ENCODE assay signal across 29 mouse cellular contexts in the genomic region with DNA sequence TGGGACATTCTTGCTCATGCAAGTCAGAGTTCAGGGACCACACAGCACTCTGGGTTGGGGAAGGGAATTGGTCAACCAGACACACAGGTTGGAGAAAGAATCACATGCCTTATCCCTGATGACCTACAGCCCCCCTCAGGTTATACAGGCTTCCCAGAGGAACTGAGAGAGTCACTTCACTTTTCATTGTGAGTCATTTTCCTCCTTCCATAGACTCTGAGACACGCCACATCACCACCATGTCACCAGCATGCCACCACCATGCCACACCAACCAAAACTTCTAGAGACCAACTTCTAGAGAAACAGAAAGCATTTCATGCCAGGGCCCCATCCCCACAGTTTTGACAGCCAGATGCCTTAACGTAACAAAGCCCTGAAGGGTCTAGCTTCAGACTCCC. TPM values are rescaled to one million over a fixed set of nuclear protein-coding genes. Genes with fewer than 3 reads are reported as not detected.
A peak's percentile ranks its signal among the peaks of the same experiment; 100 is the strongest.
DNase-seq lines count a peak whose midpoint lies in the region; ATAC-seq and TF ChIP-seq lines count a peak whose summit lies in the region.
"Had no signal": no experiment of that assay in that cellular context is flagged by ENCODE, and none has a peak within 500 bp of the region (broad histone marks: within the 10 kb centered on the region; RNA-seq: fewer than 3 reads in every experiment).

No protein-coding gene starts in this region.

- H3K27me3 ChIP-seq in midbrain, embryonic 11.5 days (ENCODE audit: control insufficient read depth, insufficient read depth, low read length), result peaks cover 2% of the 10 kb centered on the region; the same call in 1 of the 2 replicates
- peaks cover 35% of the 10 kb centered on the region for H3K27me3 ChIP-seq in midbrain, embryonic 13.5 days
- no peaks in the 10 kb centered on the region for H3K27me3 ChIP-seq in MEL (ENCODE audit: control insufficient read depth in 1 of 2, insufficient read depth in 2 of 2, low read length in 2 of 2)
- no peaks in the 10 kb centered on the region for H3K27me3 ChIP-seq in liver, embryonic 14.5 days (ENCODE audit: control insufficient read depth, insufficient read depth, low read length)
- peaks cover 33% of the 10 kb centered on the region for H3K27me3 ChIP-seq in heart, embryonic 12.5 days (replicated peaks)

- TF ChIP-seq RAD21 in MEL (IDR thresholded peaks at IDR 0.05; ENCODE audit: low read depth, low read length), result no peak

- H3K9me3 ChIP-seq in midbrain, embryonic 11.5 days (ENCODE audit: control insufficient read depth, low read length), result no peaks in the 10 kb centered on the region
- no peaks in the 10 kb centered on the region for H3K9me3 ChIP-seq in midbrain, embryonic 13.5 days
- H3K9me3 ChIP-seq in MEL (replicated peaks; ENCODE audit: insufficient read depth, low read length), result no peaks in the 10 kb centered on the region
- H3K9me3 ChIP-seq in liver, embryonic 14.5 days (ENCODE audit: control insufficient read depth, low read length), result no peaks in the 10 kb centered on the region
- no peaks in the 10 kb centered on the region for H3K9me3 ChIP-seq in heart, embryonic 12.5 days (replicated peaks)
- H3K9me3 ChIP-seq: embryonic facial prominence, embryonic 12.5 days; forebrain, embryonic 12.5 days; heart, embryonic 10.5 days; hindbrain, embryonic 15.5 days; lung, embryonic 15.5 days had no signal

- WGBS in midbrain, embryonic 11.5 days, result 77% methylated on average over 2 of the region's 2 CpGs
- WGBS in midbrain, embryonic 13.5 days, result 84% methylated on average over 2 of the region's 2 CpGs
- WGBS in liver, embryonic 14.5 days (ENCODE audit: insufficient replicate concordance), result 51% methylated on average over 2 of the region's 2 CpGs
- WGBS in heart, embryonic 12.5 days, result 81% methylated on average over 2 of the region's 2 CpGs

- no peak overlapping the region for H3K4me2 ChIP-seq in midbrain, embryonic 11.5 days
- H3K4me2 ChIP-seq in midbrain, embryonic 13.5 days (replicated peaks), result no peak overlapping the region
- H3K4me2 ChIP-seq in liver, embryonic 14.5 days (ENCODE audit: low read depth), result peak overlapping the region; percentile 27; the same call in 1 of the 2 replicates
- no peak overlapping the region for H3K4me2 ChIP-seq in heart, embryonic 12.5 days
- H3K4me2 ChIP-seq: embryonic facial prominence, embryonic 12.5 days; forebrain, embryonic 12.5 days; hindbrain, embryonic 15.5 days had no signal

- DNase-seq in adrenal gland, adult 2 months, result peak; percentile 7
- DNase-seq in adrenal gland, postnatal 14 days, result no peak
- peak; percentile 39 for DNase-seq in midbrain, embryonic 11.5 days (ENCODE audit: low spot score, missing footprints)
- no peak for DNase-seq in MEL (ENCODE audit: low read depth, low spot score)
- DNase-seq in liver, embryonic 14.5 days (ENCODE audit: low read depth in 3 of 3, low spot score in 3 of 3), result no peak
- no peak for DNase-seq in lung, postnatal 36 days
- DNase-seq: cerebellum, adult 18-20 months; cerebellum, postnatal 25 days; layer of hippocampus, adult 9-11 months; midbrain, embryonic 14.5 days; retina, postnatal 1 day had no signal

- TF ChIP-seq POLR2A in MEL (IDR thresholded peaks at IDR 0.05; ENCODE audit: control insufficient read depth in 1 of 2, insufficient read depth in 1 of 2, low read depth in 1 of 2, low read length in 2 of 2, poor library complexity in 1 of 2), result no peak

- H3K4me3 ChIP-seq in midbrain, embryonic 11.5 days (ENCODE audit: low read depth, low read length), result no peak overlapping the region
- H3K4me3 ChIP-seq in midbrain, embryonic 13.5 days (replicated peaks), result no peak overlapping the region
- H3K4me3 ChIP-seq in MEL (ENCODE audit: control insufficient read depth in 1 of 2, insufficient read depth in 1 of 2, low read depth in 2 of 2, low read length in 2 of 2), result no peak overlapping the region; a peak in 1 of 4 replicates
- no peak overlapping the region for H3K4me3 ChIP-seq in liver, embryonic 14.5 days (ENCODE audit: insufficient read depth in 1 of 2, low read depth in 2 of 2, low read length in 2 of 2)
- no peak overlapping the region for H3K4me3 ChIP-seq in heart, embryonic 12.5 days
- H3K4me3 ChIP-seq: embryonic facial prominence, embryonic 12.5 days; forebrain, embryonic 12.5 days; heart, embryonic 10.5 days; hindbrain, embryonic 15.5 days; lung, embryonic 15.5 days had no signal

- 0 out of 2 replicates have a peak, but pooled peaks cover 3% of the 10 kb centered on the region for H3K4me1 ChIP-seq in midbrain, embryonic 11.5 days (ENCODE audit: control insufficient read depth, insufficient read depth, low read length)
- peaks cover 8% of the 10 kb centered on the region; the same call in 1 of the 2 replicates for H3K4me1 ChIP-seq in midbrain, embryonic 13.5 days (replicated peaks)
- H3K4me1 ChIP-seq in MEL (ENCODE audit: control insufficient read depth in 1 of 2, insufficient read depth in 2 of 2, low read length in 2 of 2), result peaks cover 10 to 40% of the 10 kb centered on the region in 2 experiments
- H3K4me1 ChIP-seq in liver, embryonic 14.5 days (replicated peaks; ENCODE audit: control insufficient read depth in 2 of 2, insufficient read depth in 2 of 2, low read length in 1 of 2), result peaks cover 0 to 13% of the 10 kb centered on the region in 2 experiments; a peak in 2 of 4 replicates
- H3K4me1 ChIP-seq in heart, embryonic 12.5 days (replicated peaks), result peaks cover 47% of the 10 kb centered on the region
- H3K4me1 ChIP-seq: hindbrain, embryonic 15.5 days had no signal

- no peak overlapping the region for H3K9ac ChIP-seq in midbrain, embryonic 11.5 days (ENCODE audit: low read length)
- no peak overlapping the region for H3K9ac ChIP-seq in midbrain, embryonic 13.5 days (replicated peaks)
- H3K9ac ChIP-seq in MEL (ENCODE audit: control insufficient read depth, low read depth, low read length, poor library complexity, severe bottlenecking), result peak overlapping the region; percentile 75
- no peak overlapping the region for H3K9ac ChIP-seq in liver, embryonic 14.5 days (replicated peaks)
- H3K9ac ChIP-seq in heart, embryonic 12.5 days, result no peak overlapping the region
- H3K9ac ChIP-seq: embryonic facial prominence, embryonic 12.5 days; forebrain, embryonic 12.5 days; hindbrain, embryonic 15.5 days; lung, embryonic 15.5 days had no signal

- no peak for TF ChIP-seq EP300 in MEL (IDR thresholded peaks at IDR 0.05; ENCODE audit: low read depth in 1 of 2, low read length in 2 of 2)
- no peak for TF ChIP-seq EP300 in liver, embryonic 14.5 days (IDR thresholded peaks at IDR 0.05; ENCODE audit: low read depth)

- TF ChIP-seq CTCF in MEL (IDR thresholded peaks at IDR 0.05 in 2 of 3, conservative IDR thresholded peaks at IDR 0.05 in 1 of 3; ENCODE audit: control insufficient read depth in 1 of 3, insufficient read depth in 1 of 3, low read depth in 2 of 3, low read length in 3 of 3, poor library complexity in 1 of 3, severe bottlenecking in 1 of 3), result no peak
- no peak for TF ChIP-seq CTCF in liver, embryonic 14.5 days (IDR thresholded peaks at IDR 0.05; ENCODE audit: low read depth)

- no peak overlapping the region for H3K27ac ChIP-seq in midbrain, embryonic 11.5 days (ENCODE audit: low read depth, low read length)
- H3K27ac ChIP-seq in midbrain, embryonic 13.5 days, result no peak overlapping the region
- no peak overlapping the region for H3K27ac ChIP-seq in MEL (ENCODE audit: control insufficient read depth, low read depth, low read length)
- no peak overlapping the region for H3K27ac ChIP-seq in liver, embryonic 14.5 days
- no peak overlapping the region for H3K27ac ChIP-seq in heart, embryonic 12.5 days (ENCODE audit: poor library complexity, severe bottlenecking)
- H3K27ac ChIP-seq: embryonic facial prominence, embryonic 12.5 days; forebrain, embryonic 12.5 days; heart, embryonic 10.5 days; hindbrain, embryonic 15.5 days; stomach, postnatal 0 days had no signal

- peaks cover 15% of the 10 kb centered on the region for H3K79me2 ChIP-seq in MEL (ENCODE audit: control insufficient read depth, insufficient read depth, low read length, poor library complexity)

- ATAC-seq in midbrain, embryonic 11.5 days (ENCODE audit: low FRiP score), result no peak
- ATAC-seq in midbrain, embryonic 13.5 days, result no peak
- ATAC-seq in liver, embryonic 14.5 days (ENCODE audit: insufficient read depth), result no peak
- ATAC-seq in heart, embryonic 12.5 days (ENCODE audit: insufficient number of reproducible peaks, low FRiP score), result no peak
- ATAC-seq: intestine, embryonic 16.5 days had no signal

- no peaks in the 10 kb centered on the region for H3K36me3 ChIP-seq in midbrain, embryonic 11.5 days (ENCODE audit: control insufficient read depth, insufficient read depth, low read length)
- no peaks in the 10 kb centered on the region for H3K36me3 ChIP-seq in midbrain, embryonic 13.5 days
- peaks cover 0 to 31% of the 10 kb centered on the region in 2 experiments; a peak in 3 of 4 replicates for H3K36me3 ChIP-seq in MEL (ENCODE audit: control insufficient read depth in 1 of 2, insufficient read depth in 2 of 2, low read length in 2 of 2)
- no peaks in the 10 kb centered on the region for H3K36me3 ChIP-seq in liver, embryonic 14.5 days (replicated peaks; ENCODE audit: control insufficient read depth, insufficient read depth, low read depth)
- H3K36me3 ChIP-seq in heart, embryonic 12.5 days, result no peaks in the 10 kb centered on the region
- H3K36me3 ChIP-seq: embryonic facial prominence, embryonic 12.5 days; forebrain, embryonic 12.5 days; heart, embryonic 10.5 days; hindbrain, embryonic 15.5 days; lung, embryonic 15.5 days had no signal

RNA-seq across cellular contexts. Expression of a gene that starts 1.4 kb away (rescaled TPM):
- 1 to 10 TPM; 1.6 to 2.4 TPM for total RNA-seq in adrenal gland, adult 2 months (2021)
- 0.97 and 1.4 TPM in 2 replicates for polyA plus RNA-seq in adrenal gland, adult 2 months (2012; rRNA removed)
- total RNA-seq in adrenal gland, postnatal 14 days (2021), result 1.1 and 8.7 TPM in 2 replicates
- 0.20 and 0.33 TPM in 2 replicates for polyA plus RNA-seq in midbrain, embryonic 11.5 days (2014; fragmentation: Nextera tagmentation; extraction: Ambion mirVana)
- polyA plus RNA-seq in midbrain, embryonic 13.5 days (2015; fragmentation: Nextera tagmentation; extraction: Ambion mirVana), result 0.11 and 0.13 TPM in 2 replicates
- total RNA-seq in MEL (2012; rRNA removed), result 6.4 and 7.4 TPM in 2 replicates
- 10 to 100 TPM in 1 of 2 experiments, not detected in 1; 21.2 TPM for polyA plus RNA-seq in MEL (2012; ENCODE audit: insufficient read depth in 1 of 2, insufficient read length in 2 of 2, low read depth in 1 of 2, low replicate concordance in 2 of 2, missing spikeins in 1 of 2)
- 2.6 and 3.1 TPM in 2 replicates for polyA plus RNA-seq in liver, embryonic 14.5 days (2012; rRNA removed)
- 1.5 and 1.7 TPM in 2 replicates for polyA plus RNA-seq in liver, embryonic 14.5 days (2014; fragmentation: Nextera tagmentation; extraction: Ambion mirVana)
- polyA plus RNA-seq in heart, embryonic 12.5 days (2016; fragmentation: Nextera tagmentation; extraction: Ambion mirVana), result 1.4 and 1.5 TPM in 2 replicates

RNA-seq across cellular contexts. Expression of a gene that starts 18.7 kb away (rescaled TPM):
- 10 to 100 TPM; 30.0 to 45.0 TPM for total RNA-seq in adrenal gland, adult 2 months (2021)
- polyA plus RNA-seq in adrenal gland, adult 2 months (2012; rRNA removed), result 22.1 and 31.3 TPM in 2 replicates
- total RNA-seq in adrenal gland, postnatal 14 days (2021), result 28.8 and 30.0 TPM in 2 replicates
- polyA plus RNA-seq in midbrain, embryonic 11.5 days (2014; fragmentation: Nextera tagmentation; extraction: Ambion mirVana), result 36.0 and 39.9 TPM in 2 replicates
- polyA plus RNA-seq in midbrain, embryonic 13.5 days (2015; fragmentation: Nextera tagmentation; extraction: Ambion mirVana), result 24.6 and 25.8 TPM in 2 replicates
- 6.7 and 8.6 TPM in 2 replicates for total RNA-seq in MEL (2012; rRNA removed)
- 10 to 100 TPM in 1 of 2 experiments, not detected in 1; 14.5 TPM for polyA plus RNA-seq in MEL (2012; ENCODE audit: insufficient read depth in 1 of 2, insufficient read length in 2 of 2, low read depth in 1 of 2, low replicate concordance in 2 of 2, missing spikeins in 1 of 2)
- 4.1 and 5.0 TPM in 2 replicates for polyA plus RNA-seq in liver, embryonic 14.5 days (2012; rRNA removed)
- polyA plus RNA-seq in liver, embryonic 14.5 days (2014; fragmentation: Nextera tagmentation; extraction: Ambion mirVana), result 18.3 and 22.8 TPM in 2 replicates
- polyA plus RNA-seq in heart, embryonic 12.5 days (2016; fragmentation: Nextera tagmentation; extraction: Ambion mirVana), result 33.8 and 37.3 TPM in 2 replicates

RNA-seq across cellular contexts. Expression of a gene that starts 23.1 kb away (rescaled TPM):
- total RNA-seq in adrenal gland, adult 2 months (2021), result under 1 TPM; 0.14 to 0.35 TPM
- polyA plus RNA-seq in adrenal gland, adult 2 months (2012; rRNA removed), result 0.26 and 0.29 TPM in 2 replicates
- 0.15 and 0.30 TPM in 2 replicates for total RNA-seq in adrenal gland, postnatal 14 days (2021)
- polyA plus RNA-seq in midbrain, embryonic 11.5 days (2014; fragmentation: Nextera tagmentation; extraction: Ambion mirVana), result not detected in 2 replicates
- polyA plus RNA-seq in midbrain, embryonic 13.5 days (2015; fragmentation: Nextera tagmentation; extraction: Ambion mirVana), result 0.04 TPM in 1 of 2 replicates, not detected in the other
- 0.08 and 0.10 TPM in 2 replicates for total RNA-seq in MEL (2012; rRNA removed)
- polyA plus RNA-seq in MEL (2012; ENCODE audit: insufficient read depth in 1 of 2, insufficient read length in 2 of 2, low read depth in 1 of 2, low replicate concordance in 2 of 2, missing spikeins in 1 of 2), result under 1 TPM in 1 of 2 experiments, not detected in 1; 0.53 TPM
- 0.03 and 0.07 TPM in 2 replicates for polyA plus RNA-seq in liver, embryonic 14.5 days (2012; rRNA removed)
- 0.03 TPM in 1 of 2 replicates, not detected in the other for polyA plus RNA-seq in liver, embryonic 14.5 days (2014; fragmentation: Nextera tagmentation; extraction: Ambion mirVana)
- 1.2 and 1.4 TPM in 2 replicates for polyA plus RNA-seq in heart, embryonic 12.5 days (2016; fragmentation: Nextera tagmentation; extraction: Ambion mirVana)
- total RNA-seq: gastrocnemius, adult 18-20 months had no signal
- polyA plus RNA-seq: embryonic facial prominence, embryonic 12.5 days; midbrain, embryonic 14.5 days; neural tube, embryonic 11.5 days; thymus, postnatal 0 days had no signal

RNA-seq across cellular contexts. Expression of a gene that starts 35.6 kb away (rescaled TPM):
- 10 to 100 TPM in 1 of 2 experiments, 1 to 10 TPM in 1; 3.3 to 13.9 TPM for total RNA-seq in adrenal gland, adult 2 months (2021)
- polyA plus RNA-seq in adrenal gland, adult 2 months (2012; rRNA removed), result 4.0 and 5.3 TPM in 2 replicates
- total RNA-seq in adrenal gland, postnatal 14 days (2021), result 4.2 and 4.8 TPM in 2 replicates
- polyA plus RNA-seq in midbrain, embryonic 11.5 days (2014; fragmentation: Nextera tagmentation; extraction: Ambion mirVana), result 0.86 and 0.92 TPM in 2 replicates
- 1.7 and 2.1 TPM in 2 replicates for polyA plus RNA-seq in midbrain, embryonic 13.5 days (2015; fragmentation: Nextera tagmentation; extraction: Ambion mirVana)
- 1.3 and 1.7 TPM in 2 replicates for total RNA-seq in MEL (2012; rRNA removed)
- polyA plus RNA-seq in MEL (2012; ENCODE audit: insufficient read depth in 1 of 2, insufficient read length in 2 of 2, low read depth in 1 of 2, low replicate concordance in 2 of 2, missing spikeins in 1 of 2), result 1 to 10 TPM in 1 of 2 experiments, not detected in 1; 2.4 TPM
- polyA plus RNA-seq in liver, embryonic 14.5 days (2012; rRNA removed), result 0.28 and 0.39 TPM in 2 replicates
- 0.04 and 0.16 TPM in 2 replicates for polyA plus RNA-seq in liver, embryonic 14.5 days (2014; fragmentation: Nextera tagmentation; extraction: Ambion mirVana)
- 2.7 and 3.6 TPM in 2 replicates for polyA plus RNA-seq in heart, embryonic 12.5 days (2016; fragmentation: Nextera tagmentation; extraction: Ambion mirVana)

RNA-seq across cellular contexts. Expression of a gene that starts 45.7 kb away (rescaled TPM):
- total RNA-seq in adrenal gland, adult 2 months (2021), result not detected
- 0.83 TPM in 1 of 2 replicates, not detected in the other for polyA plus RNA-seq in adrenal gland, adult 2 months (2012; rRNA removed)
- total RNA-seq in adrenal gland, postnatal 14 days (2021), result not detected in 2 replicates
- polyA plus RNA-seq in midbrain, embryonic 11.5 days (2014; fragmentation: Nextera tagmentation; extraction: Ambion mirVana), result not detected in 2 replicates
- not detected in 2 replicates for polyA plus RNA-seq in midbrain, embryonic 13.5 days (2015; fragmentation: Nextera tagmentation; extraction: Ambion mirVana)
- total RNA-seq in MEL (2012; rRNA removed), result not detected in 2 replicates
- polyA plus RNA-seq in MEL (2012; ENCODE audit: insufficient read depth in 1 of 2, insufficient read length in 2 of 2, low read depth in 1 of 2, low replicate concordance in 2 of 2, missing spikeins in 1 of 2), result not detected
- polyA plus RNA-seq in liver, embryonic 14.5 days (2012; rRNA removed), result not detected in 2 replicates
- not detected in 2 replicates for polyA plus RNA-seq in liver, embryonic 14.5 days (2014; fragmentation: Nextera tagmentation; extraction: Ambion mirVana)
- not detected in 2 replicates for polyA plus RNA-seq in heart, embryonic 12.5 days (2016; fragmentation: Nextera tagmentation; extraction: Ambion mirVana)
- total RNA-seq: gastrocnemius, adult 18-20 months; hematopoietic stem cell, adult 5-6 weeks; left cerebral cortex, adult 18-20 months; left cerebral cortex, postnatal 36 days had no signal
- polyA plus RNA-seq: embryonic facial prominence, embryonic 12.5 days; forebrain, embryonic 12.5 days; heart, embryonic 10.5 days; heart, postnatal 0 days; hindbrain, embryonic 15.5 days; kidney, embryonic 16.5 days; limb, embryonic 14.5 days; lung, embryonic 15.5 days; midbrain, embryonic 14.5 days; neural tube, embryonic 11.5 days had no signal

Comparison
In these comparisons a context has a peak if more than half of its experiments do, and no peak if none do; other contexts are left out.
1. DNase-seq: peak in adrenal gland, adult 2 months (single experiment) and midbrain, embryonic 11.5 days (single experiment); none in adrenal gland, postnatal 14 days (single experiment), MEL (single experiment), liver, embryonic 14.5 days (0 of 3) and lung, postnatal 36 days (single experiment).